Mouse (Mus musculus): Measurements from ENCODE around the gene Tm7sf3. TPM values are rescaled to one million over a fixed set of nuclear protein-coding genes. Genes with fewer than 3 reads are reported as not detected.
"Not testable (repeated sequence)": the region's sequence is repeated elsewhere in the genome, so short reads cannot be mapped to it uniquely, and the experiment has no call there.

Gene Tm7sf3
- polyA plus RNA-seq, 1 experiment from 2014 or later: 26.2 TPM

DNA sequence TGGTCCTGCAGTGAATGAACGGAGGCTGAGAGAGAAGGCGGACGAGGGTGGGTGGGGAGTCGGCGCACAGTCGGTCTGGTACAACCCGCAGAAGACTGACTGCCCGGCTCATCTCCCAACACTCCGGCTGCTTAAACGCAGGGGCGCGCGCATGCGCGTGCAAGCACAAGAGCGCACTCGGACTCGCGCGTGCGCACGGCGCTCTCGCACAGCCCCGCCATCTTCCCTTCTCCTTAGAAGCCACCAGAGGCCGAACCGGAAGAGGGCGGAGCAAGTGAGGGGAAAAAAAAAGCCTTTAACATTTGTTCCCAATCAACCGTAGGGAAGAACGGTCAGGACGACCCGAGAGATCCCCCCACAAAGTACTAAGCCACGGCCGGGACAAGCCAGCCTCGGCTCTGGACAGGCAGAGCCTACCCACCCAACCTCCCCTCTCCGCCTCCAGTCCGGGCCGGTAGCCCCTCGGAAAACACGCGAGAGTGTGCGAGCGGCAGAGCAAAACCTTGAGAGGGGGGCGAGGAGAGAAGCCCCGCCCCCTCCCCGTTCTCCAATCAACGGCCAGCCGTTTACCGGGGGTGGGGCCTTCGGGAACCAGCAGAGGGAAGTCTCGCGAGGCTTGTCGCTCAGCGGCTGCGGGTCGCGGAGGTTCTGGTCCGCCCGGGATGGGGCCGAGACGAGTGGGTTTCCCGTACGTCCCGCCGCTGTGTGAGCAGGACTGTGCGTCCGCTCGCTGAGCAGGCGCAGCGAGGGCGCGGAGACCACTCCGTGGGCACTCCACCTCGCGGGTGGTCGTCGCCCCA lies 65.1 kb downstream of the Tm7sf3 start, which contains the start of gene Ints13:
Gene Ints13 (minus strand): TSS at position 526 of the 800 bp plus-strand sequence.
- H3K27ac ChIP-seq (ENCODE audit: low read depth, low read length): peak within 1 kb of the TSS; percentile 74
- ATAC-seq (ENCODE audit: low FRiP score) (peak; percentile 95), DNase-seq (ENCODE audit: low spot score, missing footprints) (peak; percentile 100)
- peak within 1 kb of the TSS; percentile 96 for H3K4me3 ChIP-seq (ENCODE audit: low read depth, low read length)
- H3K36me3 ChIP-seq (ENCODE audit: control insufficient read depth, insufficient read depth, low read length): no peaks in the 10 kb centered on the region
- H3K9ac ChIP-seq (ENCODE audit: low read length): peak within 1 kb of the TSS; percentile 93
- H3K4me1 ChIP-seq (ENCODE audit: control insufficient read depth, insufficient read depth, low read length): peaks cover 14% of the 10 kb centered on the region
- H3K4me2 ChIP-seq: peak within 1 kb of the TSS; percentile 83
- no peaks in the 10 kb centered on the region for H3K9me3 ChIP-seq (ENCODE audit: control insufficient read depth, low read length)
- H3K27me3 ChIP-seq (ENCODE audit: control insufficient read depth, insufficient read depth, low read length): no peaks in the 10 kb centered on the region
- under 1% methylated on average over 72 of the region's 77 CpGs for WGBS

GRCm38 (mm10) chr6:146576903-146577302 lies 65.7 kb downstream of the Tm7sf3 start, which contains the start of gene Fgfr1op2:
Fgfr1op2 (plus strand) TSS chr6:146577203.
- no peaks in the 10 kb centered on the region for H3K27me3 ChIP-seq (ENCODE audit: control insufficient read depth, insufficient read depth, low read length)
- H3K9me3 ChIP-seq (ENCODE audit: control insufficient read depth, low read length): no peaks in the 10 kb centered on the region
- under 1% methylated on average over 13 of the region's 13 CpGs for WGBS
- H3K4me2 ChIP-seq: peak within 1 kb of the TSS; percentile 83
- no peak for DNase-seq (ENCODE audit: low spot score, missing footprints)
- ATAC-seq (ENCODE audit: low FRiP score): no peak
- H3K4me1 ChIP-seq (ENCODE audit: control insufficient read depth, insufficient read depth, low read length): peaks cover 14% of the 10 kb centered on the region
- H3K36me3 ChIP-seq (ENCODE audit: control insufficient read depth, insufficient read depth, low read length): no peaks in the 10 kb centered on the region
- peak within 1 kb of the TSS; percentile 93 for H3K9ac ChIP-seq (ENCODE audit: low read length)
- peak within 1 kb of the TSS; percentile 96 for H3K4me3 ChIP-seq (ENCODE audit: low read depth, low read length)
- H3K27ac ChIP-seq (ENCODE audit: low read depth, low read length): peak within 1 kb of the TSS; percentile 74

DNA sequence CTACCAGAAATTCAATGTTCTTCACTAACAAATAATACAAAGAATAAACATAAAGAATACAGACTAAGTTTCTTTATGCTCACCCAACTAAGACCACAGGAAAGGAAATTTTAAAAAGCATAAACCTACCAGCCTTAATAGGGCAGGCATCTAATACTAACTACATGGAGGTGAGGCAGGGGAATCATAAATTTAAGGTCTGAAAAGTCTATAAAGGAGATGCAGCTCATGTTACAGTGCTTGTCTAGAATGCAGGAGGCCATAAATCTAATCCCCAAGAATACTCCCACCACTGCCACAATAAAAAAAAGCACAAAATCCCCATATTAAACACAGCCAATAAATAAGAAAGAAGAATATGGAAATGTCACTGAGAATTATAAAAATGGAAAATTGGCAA lies 70.6 kb downstream of the Tm7sf3 start:
- no peaks in the 10 kb centered on the region for H3K9me3 ChIP-seq (ENCODE audit: control insufficient read depth, low read length)
- no peak overlapping the region for H3K4me3 ChIP-seq (ENCODE audit: low read depth, low read length)
- no peaks in the 10 kb centered on the region for H3K27me3 ChIP-seq (ENCODE audit: control insufficient read depth, insufficient read depth, low read length)
- ATAC-seq (ENCODE audit: low FRiP score) (no peak), DNase-seq (ENCODE audit: low spot score, missing footprints) (no peak)
- 0 out of 2 replicates have a peak, but pooled peaks cover 3% of the 10 kb centered on the region for H3K36me3 ChIP-seq (ENCODE audit: control insufficient read depth, insufficient read depth, low read length)
- H3K4me1 ChIP-seq (ENCODE audit: control insufficient read depth, insufficient read depth, low read length): peaks cover 10% of the 10 kb centered on the region
- H3K4me2 ChIP-seq: no peak overlapping the region
- H3K9ac ChIP-seq (ENCODE audit: low read length): no peak overlapping the region
- H3K27ac ChIP-seq (ENCODE audit: low read depth, low read length): no peak overlapping the region

DNA sequence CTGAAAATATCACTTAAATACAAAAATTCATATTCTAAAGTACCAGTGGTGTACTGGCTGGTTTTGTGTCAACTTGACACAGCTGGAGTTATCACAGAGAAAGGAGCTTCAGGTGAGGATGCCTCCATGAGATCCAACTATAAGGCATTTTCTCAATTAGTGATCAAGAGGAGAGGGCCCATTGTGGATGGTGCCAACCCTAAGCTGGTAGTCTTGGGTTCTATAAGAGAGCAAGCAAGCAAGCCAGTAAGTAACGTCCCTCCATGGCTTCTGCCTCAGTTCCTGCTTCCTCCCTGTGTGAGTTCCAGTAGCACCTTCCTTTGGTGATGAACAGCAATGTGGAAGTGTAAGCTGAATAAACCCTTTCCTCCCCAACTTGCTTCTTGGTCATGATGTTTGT lies 80.2 kb downstream of the Tm7sf3 start:
- H3K4me2 ChIP-seq; H3K27ac ChIP-seq (ENCODE audit: low read depth, low read length); H3K4me1 ChIP-seq (ENCODE audit: control insufficient read depth, insufficient read depth, low read length); H3K9ac ChIP-seq (ENCODE audit: low read length); H3K9me3 ChIP-seq (ENCODE audit: control insufficient read depth, low read length); H3K27me3 ChIP-seq (ENCODE audit: control insufficient read depth, insufficient read depth, low read length); H3K4me3 ChIP-seq (ENCODE audit: low read depth, low read length); ATAC-seq (ENCODE audit: low FRiP score): not testable (repeated sequence)
- WGBS: 81% methylated on average over 1 of the region's 1 CpGs
- H3K36me3 ChIP-seq (ENCODE audit: control insufficient read depth, insufficient read depth, low read length): peaks cover 21% of the 10 kb centered on the region; the same call in 1 of the 2 replicates
- peak; percentile 75 for DNase-seq (ENCODE audit: low spot score, missing footprints)

Other genes with a start within 250 kb of the Tm7sf3 start
- gene Itpr2, start 140.6 kb downstream of the Tm7sf3 start, polyA plus RNA-seq (2014; fragmentation: Nextera tagmentation; extraction: Ambion mirVana): 3.9 and 4.5 TPM in 2 replicates
- gene Fgfr1op2, start 65.6 kb downstream of the Tm7sf3 start, polyA plus RNA-seq (2014; fragmentation: Nextera tagmentation; extraction: Ambion mirVana): 77.1 and 78.9 TPM in 2 replicates
- gene Ints13, start 65.0 kb downstream of the Tm7sf3 start, polyA plus RNA-seq (2014; fragmentation: Nextera tagmentation; extraction: Ambion mirVana): 101 TPM in 2 replicates
- 125 and 135 TPM in 2 replicates for gene Med21, start 277 bp downstream of the Tm7sf3 start, polyA plus RNA-seq (2014; fragmentation: Nextera tagmentation; extraction: Ambion mirVana)
- 20.4 and 22.2 TPM in 2 replicates for gene Stk38l, start 82.2 kb upstream of the Tm7sf3 start, polyA plus RNA-seq (2014; fragmentation: Nextera tagmentation; extraction: Ambion mirVana)
- gene Arntl2, start 153.2 kb upstream of the Tm7sf3 start, polyA plus RNA-seq (2014; fragmentation: Nextera tagmentation; extraction: Ambion mirVana): 1.4 and 1.5 TPM in 2 replicates
- not detected in 2 replicates for gene Smco2, start 207.3 kb upstream of the Tm7sf3 start, polyA plus RNA-seq (2014; fragmentation: Nextera tagmentation; extraction: Ambion mirVana)
- 30.2 and 30.7 TPM in 2 replicates for gene Ppfibp1, start 245.7 kb upstream of the Tm7sf3 start, polyA plus RNA-seq (2014; fragmentation: Nextera tagmentation; extraction: Ambion mirVana)